Mouse (Mus musculus): ENCODE measurements around the gene Rab27a.

DNA sequence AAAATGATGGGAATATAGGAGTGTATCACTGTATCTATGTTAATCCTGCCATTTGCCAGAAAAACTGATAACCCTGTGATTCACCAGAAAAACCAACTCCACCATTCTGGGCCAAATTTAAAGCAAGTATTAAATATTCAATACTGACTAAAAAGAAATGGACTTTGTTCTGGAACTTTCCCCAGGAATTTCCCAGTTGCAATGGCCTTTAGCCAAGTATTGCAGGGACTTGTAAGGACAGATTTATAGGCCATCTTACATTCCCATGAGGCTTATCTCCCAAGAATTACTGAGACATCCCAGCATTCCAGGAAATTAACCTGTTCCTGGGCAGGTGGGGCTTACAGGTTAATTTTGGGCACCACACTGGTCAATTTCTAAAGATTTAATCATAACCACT lies 61.1 kb downstream of the Rab27a start:
- no peak for TF ChIP-seq JUND (conservative IDR thresholded peaks at IDR 0.05; ENCODE audit: low read depth, low read length)
- no peak for TF ChIP-seq POLR2A (IDR thresholded peaks at IDR 0.05; ENCODE audit: low read depth, low read length)
- no peak for TF ChIP-seq SIN3A (IDR thresholded peaks at IDR 0.05; ENCODE audit: low read length)
- no peak for TF ChIP-seq ZNF384 (IDR thresholded peaks at IDR 0.05; ENCODE audit: low read depth, low read length)
- TF ChIP-seq CTCF (conservative IDR thresholded peaks at IDR 0.05 in 1 of 2, IDR thresholded peaks at IDR 0.05 in 1 of 2; ENCODE audit: low read depth in 2 of 2, low read length in 2 of 2), result no peak
- TF ChIP-seq ELF1 (IDR thresholded peaks at IDR 0.05; ENCODE audit: low read depth, low read length), result no peak
- no peak for TF ChIP-seq EP300 (IDR thresholded peaks at IDR 0.05; ENCODE audit: low read length)
- no peak for TF ChIP-seq MAX (IDR thresholded peaks at IDR 0.05; ENCODE audit: low read length)
- TF ChIP-seq USF1 (IDR thresholded peaks at IDR 0.05; ENCODE audit: low read depth, low read length), result no peak
- no peak for TF ChIP-seq MAFK (IDR thresholded peaks at IDR 0.05; ENCODE audit: insufficient replicate concordance, low read length)
- TF ChIP-seq RAD21 (IDR thresholded peaks at IDR 0.05; ENCODE audit: low read depth, low read length), result no peak
- TF ChIP-seq NELFE (IDR thresholded peaks at IDR 0.05; ENCODE audit: low read depth, low read length), result no peak
- no peak for TF ChIP-seq IRF4 (IDR thresholded peaks at IDR 0.05; ENCODE audit: low read depth, low read length)

Data from CH12.LX (cell line).